Comparison of ENCODE assay signal across 8 mouse cellular contexts in genomic region chr4:140084521-140085011, GRCm38 (mm10).
DNase-seq lines count a peak whose midpoint lies in the region; ATAC-seq lines count a peak whose summit lies in the region.

No protein-coding gene starts in this region.

- H3K4me2 ChIP-seq in hindbrain, embryonic 14.5 days (replicated peaks), result no peak overlapping the region
- no peak overlapping the region for H3K4me2 ChIP-seq in stomach, embryonic 15.5 days

- H3K27me3 ChIP-seq in hindbrain, embryonic 14.5 days (ENCODE audit: control insufficient read depth, insufficient read depth, low read length), result no peaks in the 10 kb centered on the region
- no peaks in the 10 kb centered on the region for H3K27me3 ChIP-seq in stomach, embryonic 15.5 days (replicated peaks)

- no peak overlapping the region for H3K9ac ChIP-seq in hindbrain, embryonic 14.5 days
- H3K9ac ChIP-seq in stomach, embryonic 15.5 days, result no peak overlapping the region

- peak; percentile 12 for DNase-seq in gastrocnemius, adult 18-20 months (ENCODE audit: low spot score)
- no peak for DNase-seq in gastrocnemius, adult 8-10 months (ENCODE audit: low spot score in 2 of 2)
- DNase-seq in right cerebral cortex, postnatal 10 days (ENCODE audit: low spot score in 2 of 2), result peak; percentile 61 to 71
- no peak for DNase-seq in right cerebral cortex, postnatal 14 days
- no peak for DNase-seq in hindbrain, embryonic 14.5 days (ENCODE audit: low spot score)
- DNase-seq in spleen, postnatal 4 days (ENCODE audit: low spot score in 2 of 2), result no peak

- ATAC-seq in hindbrain, embryonic 14.5 days (ENCODE audit: low FRiP score), result peak; percentile 36; the same call in 1 of the 2 replicates
- no peak; the same call in 1 of the 2 replicates for ATAC-seq in stomach, embryonic 15.5 days (ENCODE audit: insufficient read depth, low FRiP score, low read depth)
- ATAC-seq in monocyte, adult 5-6 weeks (replicated peaks; ENCODE audit: insufficient number of reproducible peaks, low FRiP score, low TSS enrichment, poor library complexity, severe bottlenecking), result no peak

- no peaks in the 10 kb centered on the region for H3K36me3 ChIP-seq in hindbrain, embryonic 14.5 days (replicated peaks; ENCODE audit: control insufficient read depth, insufficient read depth)
- no peaks in the 10 kb centered on the region for H3K36me3 ChIP-seq in stomach, embryonic 15.5 days

- H3K27ac ChIP-seq in hindbrain, embryonic 14.5 days, result no peak overlapping the region
- peak overlapping the region; percentile 26; the same call in 1 of the 2 replicates for H3K27ac ChIP-seq in stomach, embryonic 15.5 days

- 37% methylated on average over 11 of the region's 11 CpGs for whole genome bisulfite sequencing in hindbrain, embryonic 14.5 days
- WGBS in stomach, embryonic 15.5 days, result 34% methylated on average over 11 of the region's 11 CpGs

- H3K4me1 ChIP-seq in hindbrain, embryonic 14.5 days (replicated peaks; ENCODE audit: control insufficient read depth, insufficient read depth, low read length), result peaks cover 5% of the 10 kb centered on the region; the same call in 1 of the 2 replicates
- peaks cover 4% of the 10 kb centered on the region for H3K4me1 ChIP-seq in stomach, embryonic 15.5 days

- no peaks in the 10 kb centered on the region for H3K9me3 ChIP-seq in hindbrain, embryonic 14.5 days (ENCODE audit: control insufficient read depth, low read length)
- H3K9me3 ChIP-seq in stomach, embryonic 15.5 days, result no peaks in the 10 kb centered on the region

- no peak overlapping the region for H3K4me3 ChIP-seq in hindbrain, embryonic 14.5 days (replicated peaks; ENCODE audit: low read length)
- no peak overlapping the region for H3K4me3 ChIP-seq in stomach, embryonic 15.5 days (replicated peaks)

Comparison
In these comparisons a context has a peak if more than half of its experiments do, and no peak if none do; other contexts are left out.
1. DNase-seq: peak in gastrocnemius, adult 18-20 months (single experiment) and right cerebral cortex, postnatal 10 days (2 of 2); none in gastrocnemius, adult 8-10 months (0 of 2), right cerebral cortex, postnatal 14 days (single experiment), hindbrain, embryonic 14.5 days (single experiment) and spleen, postnatal 4 days (0 of 2).